Mouse (Mus musculus): Measurements from ENCODE around the gene Uqcc1.
"Not testable (repeated sequence)": the region's sequence is repeated elsewhere in the genome, so short reads cannot be mapped to it uniquely, and the experiment has no call there.

Gene Uqcc1

GRCm38 (mm10) chr2:155939897-155940529 lies 9.9 kb upstream of the Uqcc1 start:
- no peak for DNase-seq (ENCODE audit: low read depth, low spot score)

GRCm38 (mm10) chr2:155928711-155929345 lies 1.3 kb downstream of the Uqcc1 start:
- no peak for DNase-seq (ENCODE audit: low read depth, low spot score)

- not testable (repeated sequence) for DNase-seq (ENCODE audit: low read depth, low spot score)
Measured at GRCm38 (mm10) chr2:155925213-155925612, 4.9 kb downstream of the Uqcc1 start.

- DNase-seq (ENCODE audit: low read depth, low spot score): no peak
Measured at GRCm38 (mm10) chr2:155923143-155923542, 7.0 kb downstream of the Uqcc1 start.

- DNase-seq (ENCODE audit: low read depth, low spot score): no peak
Measured at GRCm38 (mm10) chr2:155914684-155915083, 15.4 kb downstream of the Uqcc1 start.

- DNase-seq (ENCODE audit: low read depth, low spot score): no peak
Measured at GRCm38 (mm10) chr2:155903632-155904008, 26.5 kb downstream of the Uqcc1 start.

GRCm38 (mm10) chr2:155902989-155903631 lies 27.0 kb downstream of the Uqcc1 start:
- no peak for DNase-seq (ENCODE audit: low read depth, low spot score)

- no peak for DNase-seq (ENCODE audit: low read depth, low spot score)
Measured at GRCm38 (mm10) chr2:155895046-155895735, 34.9 kb downstream of the Uqcc1 start.

GRCm38 (mm10) chr2:155894307-155895045 lies 35.6 kb downstream of the Uqcc1 start:
- DNase-seq (ENCODE audit: low read depth, low spot score): no peak

GRCm38 (mm10) chr2:155886776-155887175 lies 43.3 kb downstream of the Uqcc1 start:
- DNase-seq (ENCODE audit: low read depth, low spot score): no peak

GRCm38 (mm10) chr2:155885271-155885697 lies 44.8 kb downstream of the Uqcc1 start:
- DNase-seq (ENCODE audit: low read depth, low spot score): no peak

- no peak for DNase-seq (ENCODE audit: low read depth, low spot score)
Measured at GRCm38 (mm10) chr2:155882087-155882486, 48.0 kb downstream of the Uqcc1 start.

- DNase-seq (ENCODE audit: low read depth, low spot score): no peak
Measured at GRCm38 (mm10) chr2:155878964-155879876, 50.9 kb downstream of the Uqcc1 start.

- no peak for DNase-seq (ENCODE audit: low read depth, low spot score)
Measured at GRCm38 (mm10) chr2:155873636-155874035, 56.5 kb downstream of the Uqcc1 start.

GRCm38 (mm10) chr2:155872930-155873507 lies 57.1 kb downstream of the Uqcc1 start:
- DNase-seq (ENCODE audit: low read depth, low spot score): no peak

GRCm38 (mm10) chr2:155872486-155872885 lies 57.6 kb downstream of the Uqcc1 start:
- DNase-seq (ENCODE audit: low read depth, low spot score): no peak

GRCm38 (mm10) chr2:155869772-155870171 lies 60.3 kb downstream of the Uqcc1 start:
- DNase-seq (ENCODE audit: low read depth, low spot score): no peak

GRCm38 (mm10) chr2:155868320-155868719 lies 61.8 kb downstream of the Uqcc1 start:
- no peak for DNase-seq (ENCODE audit: low read depth, low spot score)

GRCm38 (mm10) chr2:155863301-155863867 lies 66.7 kb downstream of the Uqcc1 start:
- no peak for DNase-seq (ENCODE audit: low read depth, low spot score)

Data from WW6 (cell line).